Mouse (Mus musculus): Measurements from ENCODE around the gene Prokr2.

Gene Prokr2

GRCm38 (mm10) chr2:132385194-132385838, at the start of gene Prokr2:
Gene Prokr2 (minus strand): TSS chr2:132385447.
- no peak for DNase-seq

- no peak for DNase-seq
Observed at GRCm38 (mm10) chr2:132427160-132427941, 42.1 kb upstream of the Prokr2 start.

GRCm38 (mm10) chr2:132425576-132425975, 40.3 kb upstream of the Prokr2 start:
- DNase-seq: no peak

GRCm38 (mm10) chr2:132423411-132424047, 38.3 kb upstream of the Prokr2 start:
- no peak for DNase-seq

- DNase-seq: peak; percentile 17
Observed at GRCm38 (mm10) chr2:132422846-132423245, 37.6 kb upstream of the Prokr2 start.

GRCm38 (mm10) chr2:132418414-132418813, 33.2 kb upstream of the Prokr2 start:
- DNase-seq: no peak

GRCm38 (mm10) chr2:132410126-132410525, 24.9 kb upstream of the Prokr2 start:
- no peak for DNase-seq

GRCm38 (mm10) chr2:132398136-132398535, 12.9 kb upstream of the Prokr2 start:
- DNase-seq: no peak

- DNase-seq: no peak
Observed at GRCm38 (mm10) chr2:132395753-132396152, 10.5 kb upstream of the Prokr2 start.

GRCm38 (mm10) chr2:132390607-132391160, 5.4 kb upstream of the Prokr2 start:
- no peak for DNase-seq

GRCm38 (mm10) chr2:132389562-132389961, 4.3 kb upstream of the Prokr2 start:
- no peak for DNase-seq

GRCm38 (mm10) chr2:132384511-132385193, 595 bp downstream of the Prokr2 start:
- no peak for DNase-seq

GRCm38 (mm10) chr2:132382308-132382707, 2.9 kb downstream of the Prokr2 start:
- DNase-seq: no peak

GRCm38 (mm10) chr2:132379690-132380089, 5.6 kb downstream of the Prokr2 start:
- peak; percentile 38 for DNase-seq

GRCm38 (mm10) chr2:132378602-132379150, 6.6 kb downstream of the Prokr2 start:
- DNase-seq: peak; percentile 43

GRCm38 (mm10) chr2:132377436-132377835, 7.8 kb downstream of the Prokr2 start:
- DNase-seq: peak; percentile 53

- DNase-seq: no peak
Observed at GRCm38 (mm10) chr2:132375721-132376120, 9.5 kb downstream of the Prokr2 start.

- peak; percentile 23 for DNase-seq
Observed at GRCm38 (mm10) chr2:132375135-132375534, 10.1 kb downstream of the Prokr2 start.

GRCm38 (mm10) chr2:132373748-132374147, 11.5 kb downstream of the Prokr2 start:
- DNase-seq: no peak

- DNase-seq: no peak
Observed at GRCm38 (mm10) chr2:132368433-132368832, 16.8 kb downstream of the Prokr2 start.

- DNase-seq: no peak
Observed at GRCm38 (mm10) chr2:132343846-132344245, 41.4 kb downstream of the Prokr2 start.

- DNase-seq: no peak
Observed at GRCm38 (mm10) chr2:132341293-132341692, 44.0 kb downstream of the Prokr2 start.

GRCm38 (mm10) chr2:132340350-132340749, 44.9 kb downstream of the Prokr2 start:
- no peak for DNase-seq
